Mouse (Mus musculus): Measurements from ENCODE around the gene Klhl29. TPM values are rescaled to one million over a fixed set of nuclear protein-coding genes. Genes with fewer than 3 reads are reported as not detected.

The Klhl29 gene
- total RNA-seq, 2 experiments from 2014 or later = not detected

DNA sequence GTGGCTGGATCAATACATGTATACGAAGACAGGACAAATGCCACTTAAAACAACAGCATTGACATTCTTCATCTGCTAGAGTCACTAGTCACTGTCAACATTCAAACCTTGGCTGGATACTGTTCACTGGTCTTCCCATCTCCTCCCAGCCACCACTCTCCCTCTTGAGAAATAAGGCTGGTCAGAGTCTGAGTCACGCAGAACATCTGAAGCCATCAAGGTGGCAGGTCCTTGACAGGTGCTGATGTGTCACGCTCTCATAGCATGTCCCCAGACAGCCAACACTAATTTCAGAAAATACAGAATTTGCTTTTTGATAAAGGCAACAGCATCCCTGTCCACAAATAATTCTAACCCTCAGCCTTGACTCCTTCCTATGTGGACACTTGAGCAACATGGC is 116.7 kb downstream of the Klhl29 start:
- ATAC-seq (replicated peaks; ENCODE audit: poor library complexity, severe bottlenecking) = no peak

DNA sequence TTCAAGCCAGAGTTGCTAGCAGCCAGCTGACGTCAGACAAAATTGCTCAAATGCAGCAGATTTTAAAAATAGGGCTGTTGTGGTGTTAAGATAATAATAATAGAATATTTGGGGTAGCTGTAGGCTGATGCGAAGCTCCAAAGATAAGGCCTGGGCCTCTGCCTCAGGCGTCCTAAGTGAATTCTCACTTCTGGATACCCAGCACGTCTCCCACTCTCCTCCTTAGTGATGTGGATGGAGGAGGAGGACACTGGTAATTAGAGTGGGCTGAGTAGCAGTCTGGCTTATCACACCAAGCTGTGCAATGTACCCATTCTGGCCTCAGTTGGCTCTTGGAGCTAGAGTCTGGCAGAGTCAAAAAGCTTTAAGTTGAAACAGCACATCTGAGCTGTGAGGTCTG is 118.3 kb downstream of the Klhl29 start:
- ATAC-seq (replicated peaks; ENCODE audit: poor library complexity, severe bottlenecking) = no peak

DNA sequence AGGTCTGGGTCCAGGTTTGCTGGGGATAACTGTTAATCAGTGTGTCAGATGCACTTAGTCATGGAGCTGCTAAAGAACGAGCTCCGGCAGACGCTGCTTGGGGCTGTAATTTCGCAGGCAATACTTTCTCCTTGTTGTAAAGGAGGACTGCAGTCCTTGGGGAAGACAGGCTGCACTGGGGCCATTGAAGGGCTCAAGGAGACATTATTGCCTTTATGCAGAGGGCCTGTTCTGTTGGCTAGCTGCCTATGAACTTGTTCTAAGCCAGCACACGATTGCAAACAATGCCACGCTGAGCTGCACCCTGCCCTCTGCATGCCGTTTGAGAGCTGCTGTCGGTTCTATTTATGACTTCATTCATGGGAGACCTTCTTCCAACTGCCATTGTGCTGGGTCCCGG is 120.4 kb downstream of the Klhl29 start:
- no peak for ATAC-seq (replicated peaks; ENCODE audit: poor library complexity, severe bottlenecking)

GRCm38 (mm10) chr12:5254246-5254982 is 121.1 kb downstream of the Klhl29 start:
- no peak for ATAC-seq (replicated peaks; ENCODE audit: poor library complexity, severe bottlenecking)

GRCm38 (mm10) chr12:5253289-5254005 is 122.0 kb downstream of the Klhl29 start:
- ATAC-seq (replicated peaks; ENCODE audit: poor library complexity, severe bottlenecking) = no peak

DNA sequence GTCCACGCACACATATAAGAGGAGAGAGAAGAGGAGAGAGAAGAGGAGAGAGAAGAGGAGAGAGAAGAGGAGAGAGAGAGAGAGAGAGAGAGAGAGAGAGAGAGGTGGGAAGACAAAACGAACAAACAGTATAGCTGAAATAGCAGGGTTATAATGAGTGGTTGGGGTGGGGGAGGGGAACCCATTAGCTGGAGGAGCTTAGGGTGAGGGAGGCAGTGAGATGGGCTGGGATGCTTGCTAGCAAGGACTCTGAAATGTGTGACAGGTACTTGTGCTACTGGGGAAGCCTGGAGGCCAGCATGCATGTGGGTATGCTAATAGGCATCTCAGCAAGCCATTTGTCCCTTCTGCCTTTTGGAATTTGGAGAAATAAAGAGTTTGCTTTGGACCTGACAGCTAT is 122.9 kb downstream of the Klhl29 start:
- ATAC-seq (replicated peaks; ENCODE audit: poor library complexity, severe bottlenecking) = no peak

GRCm38 (mm10) chr12:5250042-5250441 is 125.4 kb downstream of the Klhl29 start:
- ATAC-seq (replicated peaks; ENCODE audit: poor library complexity, severe bottlenecking) = no peak

DNA sequence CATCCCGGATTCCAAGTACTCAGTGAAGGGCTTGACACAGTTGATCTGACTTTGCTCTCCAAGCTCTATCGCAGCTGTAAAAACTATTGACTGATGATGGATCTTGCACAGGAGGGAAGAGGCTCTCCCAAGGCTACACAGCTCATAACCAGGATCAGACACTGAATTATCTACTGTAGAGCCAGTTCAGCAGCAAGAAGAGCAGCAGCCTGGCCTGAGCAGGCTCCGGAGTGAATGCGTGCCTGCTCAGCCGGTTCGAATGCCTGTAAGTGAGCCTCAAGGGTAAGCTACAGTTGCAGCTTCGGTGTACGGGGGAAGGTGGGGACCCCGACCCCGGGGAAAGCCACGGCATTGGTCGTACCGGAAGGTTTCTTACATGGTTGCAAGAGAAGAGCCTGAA is 126.4 kb downstream of the Klhl29 start:
- no peak for ATAC-seq (replicated peaks; ENCODE audit: poor library complexity, severe bottlenecking)

DNA sequence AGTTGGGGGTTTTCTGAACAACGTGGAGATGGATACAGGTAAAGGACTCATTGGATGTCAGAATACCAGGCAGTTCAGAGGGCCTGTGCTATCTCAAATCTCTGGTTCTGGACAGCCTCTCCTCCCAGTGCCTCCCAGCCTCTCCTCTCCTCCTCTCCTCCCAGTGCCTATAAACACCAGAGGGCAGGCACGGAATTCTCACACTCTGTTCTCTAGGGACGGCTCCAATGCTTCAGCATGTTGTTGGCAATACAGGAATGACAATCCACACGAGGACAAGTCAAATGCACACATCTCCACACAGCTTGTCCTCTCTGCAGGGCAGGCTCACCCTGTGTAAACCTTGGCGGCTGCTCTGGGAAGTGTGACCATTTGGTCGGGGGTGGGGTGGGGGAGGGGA is 128.0 kb downstream of the Klhl29 start:
- no peak for ATAC-seq (replicated peaks; ENCODE audit: poor library complexity, severe bottlenecking)

DNA sequence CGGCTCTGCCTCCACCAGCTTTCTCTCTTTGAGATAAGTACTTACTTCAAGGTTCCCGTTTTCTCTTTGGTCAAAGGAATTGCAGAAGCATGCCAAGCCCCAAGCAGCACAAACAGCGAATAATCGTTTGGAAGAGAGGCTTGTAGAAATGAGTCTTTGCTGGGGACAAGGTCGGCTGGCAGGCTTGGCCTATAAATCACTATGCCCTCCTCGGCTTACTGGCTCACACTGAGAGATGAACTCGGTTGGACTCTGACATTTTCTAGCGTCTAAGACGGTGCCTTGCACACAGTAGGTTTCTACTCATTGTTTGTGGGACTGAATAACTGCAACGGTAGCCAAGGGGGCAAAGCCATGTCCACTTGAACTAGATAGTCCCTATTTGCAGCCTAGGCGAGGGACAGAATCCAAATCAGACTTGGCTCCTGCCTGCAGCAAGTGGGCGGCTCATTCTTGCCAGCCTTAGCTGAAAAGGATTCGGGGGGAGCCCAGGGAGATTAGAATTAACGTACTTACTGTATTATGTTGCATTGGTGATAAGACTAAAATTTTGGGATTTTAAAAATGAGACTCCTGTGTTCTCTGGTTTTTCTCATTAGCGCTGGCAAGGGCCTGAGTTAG is 128.7 kb downstream of the Klhl29 start:
- no peak for ATAC-seq (replicated peaks; ENCODE audit: poor library complexity, severe bottlenecking)

- ATAC-seq (replicated peaks; ENCODE audit: poor library complexity, severe bottlenecking) = no peak
These were observed 129.3 kb downstream of the Klhl29 start for GRCm38 (mm10) chr12:5246193-5246621.

DNA sequence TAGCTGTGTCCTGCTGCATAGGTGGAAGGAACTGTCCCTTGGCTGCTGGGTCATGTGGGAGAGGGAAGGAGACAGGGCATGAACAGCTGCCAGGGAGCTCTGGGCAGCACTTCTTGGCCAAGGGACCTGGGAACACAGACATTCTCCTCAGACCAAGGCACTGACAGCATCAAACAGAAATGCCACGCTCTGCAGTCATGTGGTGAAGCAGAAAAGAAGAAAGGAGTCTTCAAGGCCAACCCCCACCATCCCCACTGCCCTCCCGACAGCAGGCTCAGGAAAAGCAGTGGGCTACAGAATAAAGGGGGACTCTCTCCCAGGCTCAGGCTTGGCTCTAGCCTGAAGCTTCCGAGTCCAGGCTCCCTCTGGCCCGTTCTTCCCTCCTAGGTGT is 130.3 kb downstream of the Klhl29 start:
- ATAC-seq (replicated peaks; ENCODE audit: poor library complexity, severe bottlenecking) = no peak

DNA sequence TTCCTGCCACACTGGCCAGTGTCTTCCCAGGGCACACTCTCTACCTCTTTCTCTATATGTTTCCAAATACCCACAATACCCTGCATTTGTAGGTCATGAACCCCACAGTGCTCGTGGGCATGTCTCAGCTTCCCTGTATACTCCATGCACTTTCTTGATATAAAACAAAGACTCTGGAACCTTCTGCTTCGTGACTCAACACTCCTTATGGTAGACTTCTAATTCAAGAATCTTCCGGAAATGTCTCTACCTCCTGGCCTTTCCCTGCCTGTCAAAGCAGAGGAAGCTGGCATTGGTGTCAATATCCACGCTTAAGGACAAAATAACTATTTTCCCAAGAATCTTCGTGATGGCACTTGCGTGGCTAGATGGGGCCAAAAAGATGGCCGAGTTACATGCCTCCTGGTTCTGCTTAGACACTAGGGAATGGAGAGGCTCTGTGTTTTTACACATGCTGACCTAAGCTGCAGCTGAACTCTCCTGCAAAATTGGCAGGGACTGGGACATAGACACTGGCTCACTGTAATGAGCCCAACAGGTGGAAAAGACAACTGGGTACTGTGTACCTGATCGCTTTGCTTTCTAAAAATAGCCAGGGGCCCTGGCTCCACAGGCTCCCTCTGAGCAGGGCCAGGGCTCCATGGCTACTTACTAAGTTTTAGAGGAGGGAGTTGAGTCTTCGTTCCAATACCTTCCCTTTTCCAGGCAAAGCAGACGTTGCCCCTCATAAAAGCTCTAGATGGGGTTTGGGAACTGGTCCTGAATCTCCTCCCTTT is 130.9 kb downstream of the Klhl29 start:
- no peak for ATAC-seq (replicated peaks; ENCODE audit: poor library complexity, severe bottlenecking)

GRCm38 (mm10) chr12:5243867-5244266 is 131.6 kb downstream of the Klhl29 start:
- ATAC-seq (replicated peaks; ENCODE audit: poor library complexity, severe bottlenecking) = no peak

GRCm38 (mm10) chr12:5243449-5243848 is 132.0 kb downstream of the Klhl29 start:
- no peak for ATAC-seq (replicated peaks; ENCODE audit: poor library complexity, severe bottlenecking)

DNA sequence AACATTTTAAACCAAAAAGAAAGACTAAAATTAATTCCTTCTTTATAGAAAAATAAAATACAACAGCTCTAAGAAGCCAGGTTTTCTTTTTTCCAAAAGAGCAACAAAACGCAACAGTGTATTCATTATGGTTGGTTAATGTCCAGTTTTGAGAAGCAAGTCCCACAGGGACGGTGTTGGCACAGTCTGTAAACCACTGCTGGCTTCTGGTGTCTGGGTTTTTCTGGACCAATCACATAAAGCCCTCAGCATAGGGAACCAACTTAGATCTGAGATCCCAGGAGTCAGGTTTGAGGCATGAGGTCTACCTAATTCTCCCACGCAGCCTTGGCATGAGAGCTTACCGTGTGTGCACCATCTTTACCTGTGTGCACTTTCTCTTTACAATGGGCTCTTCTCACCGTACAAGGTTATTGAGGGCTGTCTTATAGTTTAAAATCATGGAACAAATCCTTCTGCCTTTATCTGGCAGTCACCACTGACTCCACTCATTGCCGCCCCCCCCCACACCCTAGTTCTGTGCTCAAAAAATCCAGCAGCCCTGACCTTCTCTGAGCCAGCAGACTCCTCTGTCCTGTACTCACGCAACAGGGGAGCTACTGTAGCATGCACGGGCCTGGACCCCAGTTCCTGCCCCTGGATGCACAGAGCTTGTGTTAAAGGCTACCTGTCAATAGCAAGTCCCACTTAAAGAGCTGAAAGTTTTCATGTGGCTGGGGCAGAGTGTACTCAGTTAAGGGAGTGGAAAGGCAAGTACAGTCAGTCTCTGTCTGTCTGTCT is 132.7 kb downstream of the Klhl29 start:
- no peak for ATAC-seq (replicated peaks; ENCODE audit: poor library complexity, severe bottlenecking)

- ATAC-seq (replicated peaks; ENCODE audit: poor library complexity, severe bottlenecking) = no peak
These were observed 135.8 kb downstream of the Klhl29 start for GRCm38 (mm10) chr12:5239451-5240245.

DNA sequence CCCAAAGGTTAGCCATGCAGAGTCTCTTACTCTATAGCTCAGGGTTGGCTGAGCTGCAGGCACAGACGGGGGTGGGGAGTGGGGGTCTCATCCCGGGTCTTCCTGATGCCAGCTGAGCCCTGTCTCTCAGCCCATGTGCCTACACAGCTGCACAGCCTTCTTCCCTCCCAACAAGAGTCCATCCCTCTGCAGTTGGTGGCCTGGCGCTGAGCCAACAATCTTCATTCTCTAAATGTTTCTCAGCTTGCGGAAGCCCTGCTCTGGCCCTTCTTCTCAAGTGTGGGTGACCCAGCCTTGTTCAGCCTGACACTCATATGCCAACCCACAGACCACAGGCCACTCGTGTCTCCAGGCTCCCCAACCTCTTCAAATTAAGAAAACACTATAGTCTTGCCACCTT is 138.4 kb downstream of the Klhl29 start:
- no peak for ATAC-seq (replicated peaks; ENCODE audit: poor library complexity, severe bottlenecking)

- ATAC-seq (replicated peaks; ENCODE audit: poor library complexity, severe bottlenecking) = no peak
These were observed 139.9 kb downstream of the Klhl29 start for GRCm38 (mm10) chr12:5235596-5235995.
